Mouse (Mus musculus) cerebellum, adult 9-10 months (tissue): Measurements from ENCODE around the gene Lyrm7.
"Not testable (repeated sequence)": the region's sequence is repeated elsewhere in the genome, so short reads cannot be mapped to it uniquely, and the experiment has no call there.

Source experiments
- DNase-seq: peaks from one replicate; pipeline ENCODE4 v3.0.0; 2022

The Lyrm7 gene

DNA sequence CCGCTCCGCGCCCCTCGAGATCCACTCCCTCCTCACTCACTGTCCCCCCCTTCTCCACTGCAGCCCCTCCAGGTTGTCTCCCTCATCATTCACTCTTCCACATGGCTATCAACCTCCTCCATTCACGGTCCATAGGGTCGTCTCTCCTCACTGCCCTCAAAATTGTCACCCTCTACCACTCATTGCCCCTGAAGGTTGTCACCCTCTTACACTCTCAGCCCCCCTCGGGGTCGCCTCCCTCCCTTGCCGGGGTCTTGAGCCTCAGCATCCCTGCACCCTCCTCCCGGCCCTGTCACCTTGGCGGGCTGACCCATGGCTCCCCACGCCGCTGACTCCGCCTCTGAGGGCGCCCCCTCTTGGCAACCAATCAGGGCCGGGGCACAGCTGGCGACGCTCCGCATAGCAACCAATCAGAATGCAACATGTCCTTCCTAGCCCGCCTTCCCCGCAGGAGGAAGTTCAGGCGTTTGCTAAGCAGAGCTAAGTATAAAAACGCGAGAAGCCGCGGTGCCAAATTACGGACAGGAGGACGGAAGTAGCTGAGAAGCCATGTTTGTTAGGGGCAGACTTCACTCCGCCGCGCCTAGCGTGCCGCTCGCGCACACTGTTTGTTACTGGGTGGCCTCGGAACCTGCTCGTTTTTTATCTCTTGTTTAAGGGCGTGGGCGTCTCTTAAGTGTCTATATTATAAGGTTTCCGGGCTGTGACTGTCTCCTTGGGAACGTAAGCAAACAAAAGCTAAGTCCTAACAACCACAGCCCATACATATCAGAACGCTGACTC lies at the start of gene Lyrm7:
TSS of gene Lyrm7 (minus strand) at position 661 of the 783 bp plus-strand sequence.
- peak; percentile 99 for DNase-seq

DNA sequence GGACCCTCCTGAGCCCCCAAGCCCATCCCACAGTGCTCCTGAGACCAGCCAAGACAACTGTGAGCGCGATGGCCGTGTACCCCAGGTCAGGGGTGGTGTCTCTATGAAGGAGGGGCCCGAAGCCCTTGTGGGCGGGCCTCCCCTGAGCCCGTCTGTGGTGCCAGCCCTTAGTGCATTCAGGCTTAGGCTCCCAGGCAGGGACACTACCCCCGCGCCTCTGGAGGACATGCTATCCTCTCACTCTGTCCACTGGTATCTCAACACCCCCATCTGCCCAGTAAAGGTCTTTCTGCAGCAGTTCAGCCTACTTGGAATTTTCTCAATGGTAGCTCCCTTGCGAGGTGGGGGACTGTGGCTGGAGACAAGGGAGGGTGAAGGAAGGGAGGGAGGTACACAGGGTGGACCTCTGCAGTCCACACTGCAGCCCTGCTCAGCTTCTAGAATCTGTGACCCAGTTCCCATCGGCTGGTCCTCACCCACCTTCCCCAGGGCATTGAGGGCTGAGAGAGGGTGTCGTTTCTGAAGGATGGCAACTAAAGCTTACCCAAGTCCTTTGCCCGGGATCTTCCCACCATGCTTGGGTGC lies 49.5 kb upstream of the Lyrm7 start:
- no peak for DNase-seq

DNA sequence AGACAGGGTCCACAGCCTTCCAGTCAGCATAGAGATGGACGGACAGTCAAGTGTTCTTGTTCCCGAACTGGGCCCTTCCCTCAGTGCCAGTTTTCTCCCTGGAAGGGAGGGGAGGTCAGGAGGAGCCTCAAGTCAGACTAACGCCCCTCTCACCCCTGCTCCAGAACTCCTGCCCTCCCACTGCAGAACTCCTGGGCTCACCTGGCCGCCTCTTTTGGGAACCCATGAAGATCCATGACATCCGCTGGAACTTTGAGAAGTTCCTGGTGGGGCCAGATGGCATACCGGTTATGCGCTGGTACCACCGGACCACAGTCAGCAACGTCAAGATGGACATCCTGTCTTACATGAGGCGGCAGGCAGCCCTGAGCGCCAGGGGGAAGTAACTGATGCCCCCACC lies 48.6 kb upstream of the Lyrm7 start:
- DNase-seq, result no peak

DNA sequence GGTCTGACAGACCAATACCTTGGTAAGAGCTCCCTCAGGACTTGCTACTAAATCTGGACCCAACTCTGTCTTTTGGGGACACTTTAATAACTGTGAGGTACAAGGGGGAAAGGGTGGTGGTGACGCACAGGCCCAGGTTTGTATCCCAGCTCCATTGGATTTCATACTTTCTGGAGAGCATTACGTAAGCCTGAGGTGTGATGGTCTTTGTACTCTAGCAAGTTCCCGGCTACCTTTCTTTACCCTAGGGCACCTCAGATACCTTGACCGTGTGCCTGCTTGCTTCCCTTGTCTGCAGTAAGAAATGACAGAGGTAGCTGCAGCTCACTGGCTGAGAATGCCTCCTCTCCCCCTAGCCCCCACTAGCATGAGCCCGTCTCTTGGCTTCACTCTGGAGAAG lies 46.5 kb upstream of the Lyrm7 start:
- DNase-seq, result no peak

DNA sequence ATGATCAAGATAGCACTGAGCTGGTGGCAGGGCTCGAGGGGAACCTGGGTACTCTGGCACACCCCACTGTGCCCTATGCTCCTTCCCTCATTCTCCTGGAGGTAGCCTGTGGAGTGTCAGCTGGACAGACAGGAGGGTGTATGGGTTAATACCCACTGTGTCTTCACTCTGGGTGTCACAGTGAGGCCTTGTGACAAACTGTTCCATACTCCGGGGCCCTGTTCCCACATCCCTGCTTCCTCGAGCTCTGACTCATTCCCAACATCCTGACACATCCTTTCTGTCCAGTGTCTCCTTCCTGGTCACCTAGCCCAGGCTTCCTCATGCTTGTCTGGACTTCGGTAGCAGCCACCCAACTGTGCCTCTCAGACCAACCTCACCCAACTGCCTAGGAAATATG lies 45.8 kb upstream of the Lyrm7 start:
- DNase-seq, result no peak

DNA sequence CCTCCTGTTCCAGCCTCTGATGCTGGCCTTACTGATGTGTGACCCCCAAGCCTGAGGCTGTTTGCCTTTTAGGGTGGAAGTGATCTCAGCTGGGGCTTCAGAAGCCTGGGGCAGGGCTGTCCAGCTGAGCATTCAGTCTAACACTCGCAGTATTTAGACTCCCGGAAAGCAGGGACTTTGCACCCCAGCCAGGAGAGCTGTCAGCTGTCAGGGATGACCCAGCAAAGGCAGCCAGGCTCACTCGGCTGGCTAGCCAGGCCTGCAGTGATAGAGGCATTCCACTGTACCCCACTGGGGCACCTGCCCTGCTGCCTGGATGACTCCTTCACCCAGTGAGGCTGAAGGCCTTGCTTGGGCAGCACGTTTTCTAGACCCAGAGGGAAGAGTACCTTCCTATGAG lies 45.2 kb upstream of the Lyrm7 start:
- DNase-seq, result no peak

DNA sequence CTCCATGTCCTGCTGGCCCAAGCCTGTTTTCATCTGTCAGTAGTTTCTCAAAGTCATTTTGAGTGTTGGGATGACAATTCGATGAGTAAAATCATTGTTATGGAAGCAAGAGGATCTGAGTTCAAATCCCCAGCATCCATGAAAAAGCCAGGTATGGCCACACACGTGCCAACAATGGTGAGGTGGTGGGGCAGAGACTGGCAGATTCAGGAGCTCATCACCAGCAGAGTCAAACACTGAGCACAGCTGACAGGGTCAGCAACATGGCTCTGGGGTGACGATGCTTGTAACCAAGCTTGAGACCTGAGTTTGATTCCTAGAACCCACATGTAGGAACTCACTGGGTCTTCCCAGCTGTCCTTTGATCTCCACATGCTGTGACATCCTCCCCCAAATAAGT lies 44.4 kb upstream of the Lyrm7 start:
- DNase-seq, result no peak

DNA sequence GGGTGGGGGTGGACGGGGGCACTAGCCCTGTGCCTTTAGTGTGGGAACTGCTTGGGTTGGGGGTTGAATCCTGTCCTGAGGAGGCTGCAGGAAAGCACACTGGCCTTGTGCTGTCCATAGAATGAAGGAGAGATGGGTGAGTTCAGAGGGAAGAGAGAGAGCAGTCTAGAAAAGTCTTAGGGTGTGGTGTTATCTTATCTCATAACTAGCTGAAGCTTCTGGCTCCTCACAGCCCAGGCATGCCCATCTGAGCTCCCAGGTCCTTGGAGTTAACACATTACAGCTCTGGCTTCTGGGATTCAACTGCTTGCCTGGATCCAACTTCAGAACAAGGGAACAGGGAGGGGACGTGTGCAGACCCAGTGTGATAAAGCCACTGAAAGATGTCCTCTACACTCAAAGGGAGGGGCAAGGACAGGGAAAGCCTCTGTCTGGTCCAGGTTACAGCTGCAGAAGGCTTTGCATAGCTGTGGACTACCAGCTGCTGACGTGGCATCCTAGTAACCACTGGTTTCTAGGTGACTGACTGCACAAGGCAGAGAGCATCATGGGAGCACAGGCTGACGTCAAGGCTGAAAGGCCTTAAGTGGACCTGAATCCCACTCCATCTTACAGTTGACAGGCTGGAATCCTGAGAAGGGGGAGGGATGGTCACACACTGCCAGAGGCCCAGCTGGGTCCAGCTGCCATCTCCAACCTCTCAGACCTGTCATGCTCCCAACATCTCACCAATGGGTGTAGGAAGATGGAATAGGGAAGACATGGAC lies 43.4 kb upstream of the Lyrm7 start:
- DNase-seq, result no peak

DNA sequence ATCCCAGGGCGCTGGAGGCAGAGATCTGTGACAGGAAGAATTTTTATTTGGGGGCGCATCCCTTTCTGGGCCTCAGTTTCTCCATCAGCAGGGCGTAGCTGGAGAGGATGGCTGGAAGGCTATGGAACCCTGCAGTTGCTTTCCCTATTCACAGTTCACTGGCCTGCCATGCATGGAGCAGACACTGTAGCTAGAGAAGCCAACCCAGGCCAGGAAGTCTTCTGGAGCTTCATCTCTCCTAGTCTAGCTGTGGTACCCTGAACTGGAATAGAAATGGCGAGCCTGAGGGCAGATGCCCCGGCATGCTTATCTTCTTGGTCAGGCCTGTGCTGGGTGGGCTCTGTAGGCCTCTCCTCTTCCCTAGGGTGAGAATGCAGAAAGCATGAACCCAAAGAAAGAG lies 42.6 kb upstream of the Lyrm7 start:
- DNase-seq, result no peak

DNA sequence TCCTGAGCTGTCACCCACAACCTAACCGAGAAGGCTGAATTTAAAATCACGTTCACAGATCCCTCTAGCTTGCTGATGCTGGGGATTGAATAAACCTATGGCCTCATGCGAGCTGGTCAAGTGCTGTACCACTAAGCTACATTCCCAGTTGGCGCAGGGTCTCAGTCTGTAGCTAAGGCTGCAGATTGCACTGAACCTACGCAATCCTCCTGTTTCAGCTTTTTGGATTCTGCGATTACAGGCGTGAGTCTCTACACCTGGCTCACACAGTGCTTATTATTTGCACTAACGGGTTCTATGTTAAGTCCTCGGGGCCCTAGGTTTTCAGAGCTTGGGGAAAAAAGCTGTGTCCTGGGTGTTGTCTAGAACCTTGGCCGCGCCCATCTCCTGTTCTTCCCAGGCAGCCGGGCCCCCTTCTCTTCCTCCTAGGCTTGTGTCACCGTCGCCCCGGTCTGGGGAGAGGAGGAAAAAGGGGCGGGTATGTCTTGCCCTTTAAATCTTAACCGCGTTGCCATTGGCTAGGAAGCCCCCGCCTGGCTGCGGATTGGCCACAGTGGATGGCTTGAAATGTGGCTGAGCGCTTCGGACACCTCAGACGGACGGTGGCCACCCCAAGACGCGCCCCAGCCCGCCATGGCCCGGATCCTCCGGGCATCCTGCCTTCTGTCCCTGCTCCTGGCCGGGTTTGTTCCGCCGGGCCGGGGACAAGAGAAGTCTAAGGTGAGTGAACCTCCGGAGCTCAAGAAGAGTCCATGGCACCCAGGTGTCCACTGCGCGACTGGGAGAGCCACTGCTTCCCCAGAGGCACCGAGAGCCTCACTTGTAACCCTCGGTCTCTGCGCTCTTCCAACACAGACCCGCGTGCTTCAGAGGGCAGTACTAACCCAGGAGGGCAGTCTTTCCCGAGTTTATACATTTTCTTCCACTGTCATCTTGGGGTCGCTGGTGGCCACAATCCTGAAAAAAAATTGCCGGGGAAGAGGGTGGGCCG lies 41.9 kb upstream of the Lyrm7 start, which contains the start of gene Gpx3:
TSS of gene Gpx3 (plus strand) at position 121 of the 991 bp plus-strand sequence.
- peak; percentile 78 for DNase-seq

DNA sequence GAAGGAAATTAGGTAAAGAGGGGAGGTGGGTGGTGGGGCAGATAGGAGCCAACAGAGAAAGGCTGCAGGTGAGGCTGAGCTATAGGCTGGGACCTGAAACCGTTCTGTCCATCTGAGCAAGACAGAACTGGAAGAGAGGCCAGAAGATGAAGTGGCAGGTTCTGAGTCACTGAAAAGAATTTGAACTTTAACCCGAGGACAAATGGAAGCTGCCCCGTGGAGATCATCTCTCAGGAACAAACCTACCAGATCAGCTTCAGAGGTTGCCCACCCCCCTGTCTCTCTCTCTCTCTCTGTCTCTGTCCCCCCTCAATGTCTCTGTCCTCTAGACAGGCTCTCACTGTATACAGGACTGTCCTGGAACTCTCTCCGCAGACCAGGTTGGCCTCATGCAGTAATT lies 38.9 kb upstream of the Lyrm7 start:
- no peak for DNase-seq

DNA sequence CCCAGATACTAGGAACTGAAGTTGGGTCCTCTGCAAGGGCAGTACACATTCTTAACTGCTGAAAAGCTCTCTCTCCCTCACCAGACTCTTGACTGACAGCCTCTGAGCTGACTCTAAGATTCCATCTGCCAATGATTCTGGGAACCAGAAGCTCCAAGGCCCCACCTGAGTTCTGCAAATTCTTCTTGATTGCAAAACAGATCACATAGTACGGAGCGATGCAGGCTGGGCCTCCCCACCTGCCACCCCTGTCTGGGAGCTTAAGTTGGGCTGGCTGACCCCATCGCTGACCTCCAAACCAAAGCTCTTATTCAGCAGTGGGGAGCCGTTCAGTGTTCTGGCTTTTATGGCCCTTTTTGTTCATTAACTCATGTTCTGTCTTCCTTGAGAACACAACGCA lies 36.8 kb upstream of the Lyrm7 start:
- no peak for DNase-seq

DNA sequence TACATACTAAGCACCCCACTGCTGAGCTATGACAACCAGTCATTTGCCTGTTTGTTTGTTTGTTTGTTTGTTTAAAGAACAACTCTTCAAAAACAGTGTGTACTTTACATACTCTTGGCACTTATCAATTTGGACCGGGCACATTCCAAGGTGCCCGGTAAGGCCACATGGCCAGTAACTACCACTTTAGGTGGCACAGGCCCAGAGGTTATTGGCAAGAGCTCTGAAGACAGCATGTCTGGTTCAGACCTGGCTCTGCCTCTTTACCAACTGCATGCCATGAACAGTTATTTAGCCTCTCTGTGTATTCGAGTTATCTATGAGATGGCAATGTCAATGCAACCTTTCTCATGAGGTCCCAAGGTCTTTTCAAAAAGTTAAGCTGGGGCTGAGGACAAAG lies 35.9 kb upstream of the Lyrm7 start:
- DNase-seq, result not testable (repeated sequence)

DNA sequence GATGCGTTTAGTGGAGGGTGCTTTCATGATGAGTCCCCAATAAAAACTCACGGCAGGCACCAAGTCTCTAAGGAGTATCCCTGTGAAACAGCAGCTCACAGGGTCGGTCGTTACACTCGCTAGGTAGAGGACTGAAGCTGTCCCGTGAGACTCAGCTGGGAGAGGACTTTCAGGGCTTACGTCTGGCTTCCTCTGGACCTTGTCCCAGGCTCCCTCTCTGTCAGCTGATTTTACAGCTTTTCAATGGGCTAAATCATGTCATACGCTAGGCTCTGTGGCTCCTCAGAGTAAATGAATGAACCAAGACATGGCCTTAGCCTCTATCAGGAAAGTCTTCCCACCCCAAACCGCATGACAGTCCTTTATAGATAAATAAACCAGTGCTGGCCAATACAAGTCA lies 33.9 kb upstream of the Lyrm7 start:
- DNase-seq, result no peak

DNA sequence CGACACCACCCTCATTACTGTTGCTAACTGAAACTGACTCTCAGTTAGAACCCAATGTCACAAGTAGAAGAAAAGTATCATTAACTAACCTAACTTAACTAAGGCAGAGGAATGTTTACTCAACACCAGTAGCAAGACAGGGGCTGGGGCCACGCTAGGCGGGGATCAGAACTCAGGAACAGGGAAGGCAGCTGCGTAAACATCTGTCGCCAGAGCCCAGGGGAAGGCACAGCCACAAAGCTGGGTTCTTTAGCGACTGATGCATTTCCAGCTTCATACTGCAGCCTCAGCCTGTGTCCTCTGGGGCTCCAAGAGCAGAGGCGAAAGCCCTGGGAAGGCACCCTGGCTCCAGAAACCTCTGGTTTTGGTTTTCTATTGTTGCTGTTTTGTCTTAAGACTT lies 31.4 kb upstream of the Lyrm7 start:
- DNase-seq, result no peak

DNA sequence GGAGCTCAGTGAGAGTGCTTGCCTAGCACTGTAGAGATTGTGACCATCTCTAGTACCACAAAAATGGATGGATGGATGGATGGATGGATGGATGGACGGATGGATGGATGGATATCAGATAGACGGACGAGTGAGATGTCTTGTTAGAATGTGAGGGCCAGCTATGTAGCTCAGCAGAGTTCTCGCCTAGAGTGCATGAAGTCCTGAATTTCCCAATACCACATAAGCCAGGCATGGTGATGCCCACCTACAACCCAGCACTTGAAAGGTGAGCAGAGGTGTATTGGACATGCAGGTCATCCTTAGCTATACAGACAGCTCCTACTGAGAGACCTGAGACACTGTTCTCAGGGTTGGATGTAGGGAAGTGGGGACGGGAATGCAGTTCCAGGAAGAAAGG lies 30.6 kb upstream of the Lyrm7 start:
- DNase-seq, result no peak

DNA sequence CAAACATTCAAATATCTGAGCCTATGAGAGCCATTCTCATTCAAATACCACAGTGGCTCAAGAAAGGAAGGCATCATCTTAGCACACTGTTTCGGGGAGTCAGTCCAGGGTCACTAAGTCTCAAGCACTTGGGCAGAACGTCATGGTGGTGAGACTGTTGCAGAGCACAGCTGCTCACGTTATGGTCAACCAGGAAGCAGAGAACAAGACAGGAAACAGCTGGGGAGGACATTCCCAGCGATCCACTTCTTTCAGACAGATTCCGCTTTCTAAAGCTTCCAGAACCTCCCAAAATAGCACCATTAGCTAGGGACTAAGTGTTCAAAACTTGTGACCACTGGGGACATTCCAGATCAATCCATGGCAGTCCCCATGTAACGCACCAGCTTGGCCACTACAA lies 27.2 kb upstream of the Lyrm7 start:
- no peak for DNase-seq

DNA sequence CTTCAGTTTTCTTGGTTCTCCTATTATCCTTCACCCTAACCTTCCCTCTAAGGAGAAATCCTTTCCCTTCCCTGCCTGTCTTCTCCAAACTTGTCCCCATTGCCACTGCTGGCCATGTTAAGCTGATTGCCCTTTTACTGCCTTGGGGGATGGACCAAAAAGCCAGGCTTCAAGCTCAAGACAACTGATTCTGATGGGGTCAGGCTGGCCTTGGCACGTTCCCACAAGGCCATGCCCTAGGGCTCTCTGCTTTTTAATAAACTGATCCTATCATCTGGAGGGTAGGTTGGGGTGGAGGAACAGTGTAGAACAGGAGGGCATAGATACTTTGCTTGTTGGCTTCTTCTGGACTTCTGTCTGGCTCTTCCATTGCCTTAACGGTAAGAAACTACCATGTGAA lies 24.7 kb upstream of the Lyrm7 start:
- no peak for DNase-seq

DNA sequence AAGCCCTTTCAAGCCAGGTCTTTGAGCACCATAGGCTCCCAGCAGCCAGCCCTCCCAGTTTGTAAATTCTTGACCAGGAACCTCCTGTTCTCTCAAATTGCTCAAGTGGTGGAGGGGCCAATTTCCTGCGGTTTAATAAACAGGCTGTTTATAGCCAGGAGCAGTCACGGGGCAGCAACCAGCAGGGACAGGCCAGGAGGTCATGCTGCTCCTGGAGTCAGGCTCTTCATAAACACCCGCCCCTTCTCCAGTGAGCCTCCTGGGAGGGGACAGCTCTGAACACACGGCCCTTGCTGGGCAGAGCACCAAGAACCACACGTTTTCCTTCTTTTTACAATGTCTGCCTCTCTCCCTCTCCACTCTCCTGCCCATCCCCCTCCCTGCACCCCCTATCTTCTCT lies 24.2 kb upstream of the Lyrm7 start:
- DNase-seq, result no peak

DNA sequence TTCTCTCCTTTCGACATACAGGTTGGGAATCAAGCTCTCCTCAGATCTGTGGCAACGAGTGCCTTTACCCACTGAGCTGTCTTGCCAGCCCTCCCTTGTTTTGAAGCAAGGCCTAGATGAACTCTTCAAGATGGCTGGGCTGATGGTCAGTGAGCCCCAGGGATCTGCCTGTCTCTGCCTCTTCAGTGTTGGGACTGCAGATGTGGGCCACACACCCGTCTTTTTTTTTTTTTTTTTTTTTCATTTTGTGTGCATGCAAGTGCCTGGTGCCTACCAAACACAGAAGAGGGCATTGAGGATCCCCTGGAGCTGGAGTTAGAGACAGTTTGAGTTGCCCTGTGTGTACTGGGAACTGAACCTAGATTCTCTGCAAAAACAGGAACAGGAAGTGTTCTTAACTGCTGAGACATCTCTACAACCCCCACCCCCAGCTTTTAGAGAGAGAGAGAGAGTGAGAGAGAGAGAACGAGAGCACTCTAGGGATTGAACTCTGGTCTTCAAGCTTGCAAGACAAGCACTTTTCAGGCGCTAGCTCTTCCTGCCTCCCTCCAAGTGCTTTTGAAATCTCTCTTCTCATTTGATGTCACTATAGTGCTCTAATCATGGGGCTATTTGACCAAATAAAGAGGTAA lies 23.6 kb upstream of the Lyrm7 start:
- DNase-seq, result no peak

DNA sequence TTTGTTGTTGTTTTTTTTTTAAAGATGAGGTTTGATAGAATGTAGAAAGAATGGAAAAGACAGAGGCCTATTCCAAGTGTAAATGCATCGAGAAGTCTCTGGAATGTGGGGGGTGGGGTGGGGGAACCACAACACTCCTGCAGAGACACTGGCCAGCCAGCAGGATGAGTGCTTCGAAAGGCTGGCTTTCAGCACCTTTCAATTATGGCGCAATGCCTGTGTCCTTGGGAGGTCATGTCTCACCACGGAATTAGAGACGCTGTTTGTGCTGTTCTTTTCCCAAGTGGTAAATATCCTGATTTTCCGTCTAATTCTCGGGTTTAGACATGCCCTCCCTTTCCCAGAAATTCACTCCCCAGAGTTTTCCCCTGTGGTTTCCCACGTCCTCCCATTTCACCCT lies 22.0 kb upstream of the Lyrm7 start:
- no peak for DNase-seq

DNA sequence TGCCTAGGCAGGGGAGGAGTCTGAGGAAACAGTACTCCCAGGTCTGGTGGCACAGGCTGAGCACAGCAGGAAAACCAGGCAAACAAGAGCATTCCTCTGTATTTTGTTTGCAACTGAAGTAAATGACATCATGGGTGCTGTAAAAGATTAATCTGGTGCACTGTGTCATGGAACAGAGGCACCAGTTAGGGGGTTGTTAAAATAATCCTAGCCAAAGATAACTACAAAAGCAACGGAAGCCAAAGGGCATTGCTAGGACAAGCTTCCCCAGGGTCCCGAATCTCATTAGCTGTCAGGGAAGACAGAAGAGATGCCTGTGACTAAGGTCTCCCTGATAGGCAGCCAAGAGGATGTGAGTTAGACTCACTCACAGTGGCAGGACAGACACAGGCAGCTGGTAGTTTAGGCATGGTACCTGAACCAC lies 20.3 kb upstream of the Lyrm7 start:
- DNase-seq, result no peak
